Mouse (Mus musculus) embryo, embryonic 10 days (tissue): ENCODE measurements around the gene Cdkn2d.
"Not testable (repeated sequence)": the region's sequence is repeated elsewhere in the genome, so short reads cannot be mapped to it uniquely, and the experiment has no call there.

Source experiments
- DNase-seq: peaks from one replicate; pipeline ENCODE4 v3.0.0-alpha.2; 2015; ENCODE audit warnings: low spot score

The Cdkn2d gene

GRCm38 (mm10) chr9:21291022-21291787 lies at the start of gene Cdkn2d:
Gene Cdkn2d (minus strand): TSS chr9:21291407.
- DNase-seq: peak; percentile 100

- DNase-seq: no peak
Measured at GRCm38 (mm10) chr9:21340411-21340810, 49.2 kb upstream of the Cdkn2d start.

- peak; percentile 32 for DNase-seq
Measured at GRCm38 (mm10) chr9:21337652-21338051, 46.4 kb upstream of the Cdkn2d start.

GRCm38 (mm10) chr9:21336491-21336890 lies 45.3 kb upstream of the Cdkn2d start:
- no peak for DNase-seq

GRCm38 (mm10) chr9:21335391-21335790 lies 44.2 kb upstream of the Cdkn2d start:
- no peak for DNase-seq

- no peak for DNase-seq
Measured at GRCm38 (mm10) chr9:21334747-21335146, 43.5 kb upstream of the Cdkn2d start.

- DNase-seq: no peak
Measured at GRCm38 (mm10) chr9:21333523-21333922, 42.3 kb upstream of the Cdkn2d start.

- DNase-seq: no peak
Measured at GRCm38 (mm10) chr9:21332161-21333061, 41.2 kb upstream of the Cdkn2d start.

- no peak for DNase-seq
Measured at GRCm38 (mm10) chr9:21331365-21332140, 40.3 kb upstream of the Cdkn2d start.

- no peak for DNase-seq
Measured at GRCm38 (mm10) chr9:21329699-21330289, 38.6 kb upstream of the Cdkn2d start.

- no peak for DNase-seq
Measured at GRCm38 (mm10) chr9:21329041-21329440, 37.8 kb upstream of the Cdkn2d start.

GRCm38 (mm10) chr9:21328041-21328440 lies 36.8 kb upstream of the Cdkn2d start:
- DNase-seq: no peak

GRCm38 (mm10) chr9:21327569-21327968 lies 36.4 kb upstream of the Cdkn2d start:
- no peak for DNase-seq

- no peak for DNase-seq
Measured at GRCm38 (mm10) chr9:21324269-21324668, 33.1 kb upstream of the Cdkn2d start.

- not testable (repeated sequence) for DNase-seq
Measured at GRCm38 (mm10) chr9:21322917-21323297, 31.7 kb upstream of the Cdkn2d start.

- DNase-seq: no peak
Measured at GRCm38 (mm10) chr9:21322211-21322916, 31.2 kb upstream of the Cdkn2d start.

GRCm38 (mm10) chr9:21321513-21321835 lies 30.3 kb upstream of the Cdkn2d start:
- peak; percentile 13 for DNase-seq

GRCm38 (mm10) chr9:21320619-21321512 lies 29.7 kb upstream of the Cdkn2d start, which contains the start of gene Slc44a2:
Gene Slc44a2 (plus strand): TSS chr9:21320698.
- peak; percentile 87 for DNase-seq

- no peak for DNase-seq
Measured at GRCm38 (mm10) chr9:21320280-21320618, 29.0 kb upstream of the Cdkn2d start.

- DNase-seq: no peak
Measured at GRCm38 (mm10) chr9:21319503-21319902, 28.3 kb upstream of the Cdkn2d start.
